Mouse (Mus musculus) heart, embryonic 14.5 days (tissue): ENCODE measurements around the gene Itga5. TPM values are rescaled to one million over a fixed set of nuclear protein-coding genes. Genes with fewer than 3 reads are reported as not detected.
A peak's percentile ranks its signal among the peaks of the same experiment; 100 is the strongest.

Experiments used
- ATAC-seq: fragments of 200-750 bp; cut with Nextera tagmentation; 2 replicates; pipeline ENCODE4 v1.8.0; 2017; ENCODE audit warnings: low read depth, moderate TSS enrichment; ENCODE audit not compliant: insufficient number of reproducible peaks, insufficient read depth, low FRiP score
- H3K27ac ChIP-seq, 2 experiments: fragments of 200-500 bp in 1 of 2; fragments of 300-500 bp in 1 of 2; sonication (generic) in 1 of 2; replicated peaks in 1 of 2; 2 replicates each; pipeline ENCODE4 v1.5.1; 2012 to 2014; ENCODE audit warnings: low read depth in 2 of 2, low read length in 2 of 2, control low read depth in 1 of 2, mild to moderate bottlenecking in 1 of 2, mixed read lengths in 1 of 2; ENCODE audit not compliant: control insufficient read depth in 1 of 2, insufficient read depth in 1 of 2
- H3K27me3 ChIP-seq: fragments of 300-500 bp; sonication (generic); 2 replicates; pipeline ENCODE4 v1.6.1; 2014; ENCODE audit warnings: mild to moderate bottlenecking, low read length, control low read depth; ENCODE audit not compliant: control insufficient read depth, insufficient read depth
- H3K36me3 ChIP-seq: fragments of 300-500 bp; sonication (generic); 2 replicates; pipeline ENCODE4 v1.6.1; 2014; ENCODE audit warnings: mild to moderate bottlenecking, control low read depth, low read length, mixed read lengths; ENCODE audit not compliant: control insufficient read depth, insufficient read depth
- H3K4me1 ChIP-seq, 2 experiments: fragments of 200-500 bp in 1 of 2; fragments of 300-500 bp in 1 of 2; sonication (generic) in 1 of 2; 2 replicates each; pipeline ENCODE4 v1.6.1; 2012 to 2014; ENCODE audit warnings: low read length in 2 of 2, control low read depth in 1 of 2, mixed read lengths in 1 of 2; ENCODE audit not compliant: control insufficient read depth in 2 of 2, insufficient read depth in 2 of 2
- H3K4me2 ChIP-seq: fragments of 300-500 bp; sonication (generic); 2 replicates; pipeline ENCODE4 v1.6.1; 2014; ENCODE audit warnings: mild to moderate bottlenecking, low read length
- H3K4me3 ChIP-seq, 2 experiments: fragments of 200-500 bp in 1 of 2; fragments of 300-500 bp in 1 of 2; sonication (generic) in 1 of 2; 2 replicates each; pipeline ENCODE4 v1.5.1; 2012 to 2014; ENCODE audit warnings: low read length in 2 of 2, mild to moderate bottlenecking in 2 of 2, control low read depth in 1 of 2, low read depth in 1 of 2, moderate library complexity in 1 of 2; ENCODE audit not compliant: control insufficient read depth in 1 of 2, insufficient read depth in 1 of 2
- H3K9ac ChIP-seq: fragments of 300-500 bp; sonication (generic); 2 replicates; pipeline ENCODE4 v1.6.1; 2014; ENCODE audit warnings: mild to moderate bottlenecking, low read length
- H3K9me3 ChIP-seq: fragments of 300-500 bp; sonication (generic); 2 replicates; pipeline ENCODE4 v1.6.1; 2016; ENCODE audit warnings: low read length, control low read depth; ENCODE audit not compliant: control insufficient read depth
- WGBS: fragments of 180-500 bp; shearing (Covaris S2); extraction: QIAGEN DNeasy Blood & Tissue Kit; methylation state at CpG from one replicate; pipeline ENCODE4 v1.1.7; 2014; 5-methylcytosine and 5-hydroxymethylcytosine counted together
- polyA plus RNA-seq: library from polyadenylated mRNA; unstranded; fragments of >200 nt; fragmentation: Nextera tagmentation; extraction: Ambion mirVana; gene quantifications from 2 replicates; pipeline ENCODE4 v1.2.1, GENCODE M21; 2014

Itga5 gene
- polyA plus RNA-seq, 1 experiment from 2014 or later: 76.2 TPM

DNA sequence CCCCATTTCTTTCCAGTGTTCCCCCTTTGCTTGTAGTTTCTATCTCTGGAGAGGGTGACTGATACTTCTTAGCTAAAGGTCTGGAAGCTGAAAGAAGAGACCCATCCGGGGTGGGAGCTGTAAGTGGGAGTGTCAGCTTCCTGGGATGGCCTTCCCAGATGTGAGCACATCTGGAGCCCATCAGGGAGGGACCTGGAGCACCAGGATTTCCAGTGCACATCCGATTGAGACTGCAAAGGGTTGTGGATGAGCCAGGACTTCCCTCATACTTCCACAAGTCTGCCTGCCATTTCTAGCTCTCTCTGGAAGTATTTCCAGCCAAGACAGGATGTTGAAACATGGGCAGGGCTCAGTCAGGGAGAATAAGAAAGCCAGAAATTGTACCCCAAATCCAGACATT lies 4.6 kb upstream of the Itga5 start:
- no peak overlapping the region for H3K9ac ChIP-seq
- H3K4me2 ChIP-seq: no peak overlapping the region
- no peaks in the 10 kb centered on the region for H3K9me3 ChIP-seq
- H3K4me1 ChIP-seq: peaks cover 20 to 29% of the 10 kb centered on the region in 2 experiments
- peak overlapping the region; percentile 1 to 26; a peak in 1 of 4 replicates for H3K27ac ChIP-seq
- no peaks in the 10 kb centered on the region for H3K36me3 ChIP-seq
- H3K27me3 ChIP-seq: no peaks in the 10 kb centered on the region
- no peak overlapping the region for H3K4me3 ChIP-seq
- ATAC-seq: no peak
- WGBS: 27% methylated on average over 2 of the region's 2 CpGs

DNA sequence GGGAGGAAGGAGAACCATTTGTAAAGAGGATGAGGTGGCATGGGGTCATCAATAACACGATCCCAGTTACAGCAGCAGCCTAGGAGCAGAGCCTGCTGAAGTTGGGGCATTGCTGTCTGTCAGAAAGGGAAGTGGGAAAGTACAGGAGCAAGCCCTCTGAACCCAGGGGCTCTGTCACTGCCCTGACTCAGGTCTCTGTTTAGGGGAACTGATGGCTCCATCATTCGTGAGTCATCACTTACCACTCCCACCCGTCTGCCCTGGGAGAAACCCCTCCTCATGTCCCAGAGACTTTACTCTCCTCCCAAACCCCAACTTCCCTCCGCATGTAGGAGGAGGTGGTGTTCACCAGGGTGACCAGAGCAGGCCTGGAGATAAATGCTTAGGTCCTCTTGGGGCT lies 3.9 kb upstream of the Itga5 start:
- Histone ChIP-seq H3K36me3 (no peaks in the 10 kb centered on the region), H3K27ac (no peak overlapping the region), H3K27me3 (no peaks in the 10 kb centered on the region), H3K4me1 (peaks cover 20 to 28% of the 10 kb centered on the region in 2 experiments), H3K4me2 (no peak overlapping the region), H3K9ac (no peak overlapping the region), H3K9me3 (no peaks in the 10 kb centered on the region), H3K4me3 (no peak overlapping the region)
- 41% methylated on average over 4 of the region's 4 CpGs for WGBS
- no peak for ATAC-seq

- no peaks in the 10 kb centered on the region for H3K9me3 ChIP-seq
- 32% methylated on average over 1 of the region's 1 CpGs for WGBS
- no peak overlapping the region for H3K9ac ChIP-seq
- no peak for ATAC-seq
- H3K4me3 ChIP-seq: no peak overlapping the region
- no peaks in the 10 kb centered on the region for H3K27me3 ChIP-seq
- no peak overlapping the region for H3K4me2 ChIP-seq
- no peak overlapping the region for H3K27ac ChIP-seq
- no peaks in the 10 kb centered on the region for H3K36me3 ChIP-seq
- H3K4me1 ChIP-seq: peaks cover 25 to 37% of the 10 kb centered on the region in 2 experiments
Measured at GRCm38 (mm10) chr15:103369123-103369522, 2.6 kb upstream of the Itga5 start.

DNA sequence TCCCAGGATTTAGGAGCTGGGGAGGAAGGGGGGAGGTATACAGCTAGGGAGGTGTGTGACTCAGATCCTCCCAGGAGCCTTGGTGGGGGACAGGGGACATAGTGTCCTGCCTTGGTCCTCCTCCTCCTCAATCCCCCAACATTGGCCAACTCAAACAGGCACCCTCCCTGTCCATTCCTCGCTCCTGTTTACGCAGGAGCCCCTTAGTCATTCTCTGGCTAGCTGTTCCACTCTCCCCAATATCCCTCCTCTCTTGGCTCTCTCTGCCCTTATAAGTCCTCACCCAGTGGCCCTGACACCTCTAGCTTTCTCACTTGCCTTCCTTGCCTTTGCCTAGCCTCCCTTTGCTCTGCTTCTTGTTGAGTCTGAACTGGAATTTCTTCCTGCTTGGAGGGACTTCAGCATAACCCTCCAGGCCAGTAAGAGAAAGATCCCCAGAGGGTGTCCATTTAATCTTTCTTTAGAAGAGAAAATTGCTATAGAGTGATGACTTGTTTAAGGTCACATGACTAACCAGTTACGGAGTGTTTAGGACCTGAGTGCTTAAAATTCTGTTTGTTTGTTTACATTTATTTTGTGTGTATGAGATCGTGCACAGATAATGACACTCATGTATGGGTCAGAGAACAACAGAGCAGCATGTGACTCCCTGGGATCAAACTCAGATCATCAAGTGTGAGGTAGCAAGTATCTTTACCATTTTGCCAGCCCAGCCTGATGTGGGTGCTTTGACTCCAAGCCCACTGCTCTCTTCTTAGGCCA lies 1.8 kb upstream of the Itga5 start:
- H3K4me3 ChIP-seq: no peak overlapping the region
- peaks cover 27 to 45% of the 10 kb centered on the region in 2 experiments for H3K4me1 ChIP-seq
- ATAC-seq: no peak
- H3K9me3 ChIP-seq: no peaks in the 10 kb centered on the region
- no peak overlapping the region for H3K9ac ChIP-seq
- no peaks in the 10 kb centered on the region for H3K27me3 ChIP-seq
- no peak overlapping the region for H3K4me2 ChIP-seq
- WGBS: 80% methylated on average over 4 of the region's 4 CpGs
- H3K27ac ChIP-seq: 0 out of 4 replicates have a peak overlapping the region, but pooled peaks of 1 of the 2 experiments have one; percentile 22
- no peaks in the 10 kb centered on the region for H3K36me3 ChIP-seq

DNA sequence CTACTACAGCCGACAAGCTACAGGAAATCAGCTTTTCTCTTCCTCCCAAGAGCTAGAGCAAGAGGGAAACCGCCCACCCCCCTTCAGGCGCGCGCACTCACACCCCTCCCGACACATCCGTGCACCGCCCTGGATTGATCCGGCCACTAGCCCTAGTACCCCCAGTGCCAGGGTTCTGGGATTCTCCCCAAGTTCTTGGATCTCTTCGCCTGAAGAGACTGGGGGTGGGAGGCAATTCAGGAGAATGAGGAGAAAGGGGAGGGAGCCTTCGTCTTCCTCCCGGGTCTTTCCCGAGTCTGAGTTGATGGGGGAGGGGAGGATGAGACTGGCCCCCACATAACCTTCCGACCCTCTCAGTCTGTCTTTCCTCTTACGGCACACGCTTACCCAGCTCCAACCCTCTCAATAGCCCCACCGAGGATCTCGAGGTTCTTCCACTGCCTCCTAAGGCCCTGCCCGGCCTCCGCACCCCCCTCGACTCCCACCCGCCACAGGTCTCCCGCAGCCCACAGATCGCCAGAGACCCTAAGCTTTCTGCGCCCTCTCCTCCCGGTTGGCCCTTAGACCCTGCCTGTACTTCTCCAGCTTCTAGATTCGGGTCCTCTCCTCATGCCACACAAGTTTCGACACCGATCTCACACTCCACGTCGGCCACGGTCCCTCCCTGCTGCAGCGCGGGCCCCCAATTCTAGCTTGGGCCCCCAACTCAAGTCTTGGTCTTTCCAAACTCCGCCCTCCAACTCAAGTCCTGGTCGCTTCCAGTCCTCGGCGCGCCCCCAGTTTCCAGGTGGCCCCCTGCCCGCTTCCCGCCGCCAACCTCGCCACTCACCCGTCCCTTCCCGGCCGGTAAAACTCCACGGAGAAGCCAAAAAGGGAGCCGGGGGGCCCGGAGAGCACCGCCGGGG lies 840 bp downstream of the Itga5 start:
- Histone ChIP-seq H3K9ac (peak overlapping the region; percentile 100), H3K4me1 (peaks cover 38 to 52% of the 10 kb centered on the region in 2 experiments), H3K27ac (peak overlapping the region; percentile 84 to 98)

DNA sequence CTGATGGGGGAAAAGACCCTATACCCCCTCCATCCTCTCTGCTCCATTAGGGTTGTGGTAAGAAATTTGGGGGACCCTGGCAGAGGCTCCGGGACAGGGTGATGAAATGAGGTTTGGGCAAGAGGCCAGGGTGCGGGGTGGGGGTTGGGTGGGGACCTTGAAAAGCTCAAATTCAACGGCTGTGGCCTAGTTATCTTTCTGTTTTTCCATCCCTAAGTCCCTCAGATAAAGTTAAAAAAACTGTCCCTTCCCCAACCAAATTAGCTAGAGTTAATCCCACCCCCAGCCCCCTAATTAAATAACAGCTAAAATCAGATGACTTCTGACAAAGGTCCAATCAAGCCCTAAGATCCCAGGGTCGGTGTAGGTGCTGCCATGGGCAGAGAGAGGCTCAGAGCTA lies 1.8 kb downstream of the Itga5 start:
- peak overlapping the region; percentile 84 to 98 for H3K27ac ChIP-seq
- H3K9me3 ChIP-seq: no peaks in the 10 kb centered on the region
- no peak for ATAC-seq
- H3K4me2 ChIP-seq: peak overlapping the region; percentile 95
- WGBS: 16% methylated on average over 4 of the region's 4 CpGs
- peaks cover 44 to 62% of the 10 kb centered on the region in 2 experiments for H3K4me1 ChIP-seq
- no peaks in the 10 kb centered on the region for H3K27me3 ChIP-seq
- peak overlapping the region; percentile 81 to 100 for H3K4me3 ChIP-seq
- peaks cover 13% of the 10 kb centered on the region for H3K36me3 ChIP-seq
- H3K9ac ChIP-seq: peak overlapping the region; percentile 100

More for the DNA sequence above, 840 bp downstream of the Itga5 start:
- ATAC-seq: peak; percentile 49; the same call in 1 of the 2 replicates
- peaks cover 8% of the 10 kb centered on the region for H3K36me3 ChIP-seq
- peak overlapping the region; percentile 81 to 100 for H3K4me3 ChIP-seq
- H3K9me3 ChIP-seq: no peaks in the 10 kb centered on the region
- WGBS: under 1% methylated on average over 51 of the region's 51 CpGs
- H3K27me3 ChIP-seq: no peaks in the 10 kb centered on the region
- H3K4me2 ChIP-seq: peak overlapping the region; percentile 95

- no peaks in the 10 kb centered on the region for H3K9me3 ChIP-seq
- peak overlapping the region; percentile 62 to 98; a peak in 3 of 4 replicates for H3K27ac ChIP-seq
- H3K27me3 ChIP-seq: no peaks in the 10 kb centered on the region
- H3K36me3 ChIP-seq: peaks cover 13% of the 10 kb centered on the region
- H3K4me3 ChIP-seq: peak overlapping the region; percentile 81 to 100; a peak in 3 of 4 replicates
- ATAC-seq: no peak
- WGBS: 29% methylated on average over 1 of the region's 1 CpGs
- peak overlapping the region; percentile 100 for H3K9ac ChIP-seq
- H3K4me2 ChIP-seq: peak overlapping the region; percentile 95
- H3K4me1 ChIP-seq: peaks cover 51 to 65% of the 10 kb centered on the region in 2 experiments
Measured at GRCm38 (mm10) chr15:103363809-103364208, 2.8 kb downstream of the Itga5 start.
